Mouse (Mus musculus): ENCODE data around the gene Nat9. TPM values are rescaled to one million over a fixed set of nuclear protein-coding genes. Genes with fewer than 3 reads are reported as not detected.

Nat9 gene
- polyA plus RNA-seq, 1 experiment from 2014 or later, result 21.0 TPM

- Histone ChIP-seq H3K27me3 (ENCODE audit: control insufficient read depth, insufficient read depth, low read length) (no peaks in the 10 kb centered on the region), H3K4me1 (ENCODE audit: control insufficient read depth, insufficient read depth, low read length) (peaks cover 14% of the 10 kb centered on the region), H3K9ac (ENCODE audit: low read length) (no peak overlapping the region), H3K4me3 (ENCODE audit: low read depth, low read length) (no peak overlapping the region), H3K9me3 (ENCODE audit: control insufficient read depth, low read length) (no peaks in the 10 kb centered on the region), H3K4me2 (ENCODE audit: low read depth, severe bottlenecking) (no peak overlapping the region), H3K27ac (replicated peaks; ENCODE audit: low read depth, low read length) (no peak overlapping the region), H3K36me3 (ENCODE audit: control insufficient read depth, insufficient read depth, low read length) (no peaks in the 10 kb centered on the region)
- ATAC-seq (ENCODE audit: insufficient number of reproducible peaks, low FRiP score, low TSS enrichment, low read depth), result no peak
- 81% methylated on average over 6 of the region's 6 CpGs for WGBS
- DNase-seq (ENCODE audit: low spot score), result no peak
Measured at GRCm38 (mm10) chr11:115179191-115179590, 8.5 kb downstream of the Nat9 start.

- Histone ChIP-seq H3K4me2 (ENCODE audit: low read depth, severe bottlenecking) (no peak overlapping the region), H3K27ac (replicated peaks; ENCODE audit: low read depth, low read length) (no peak overlapping the region), H3K4me1 (ENCODE audit: control insufficient read depth, insufficient read depth, low read length) (peaks cover 19% of the 10 kb centered on the region), H3K9me3 (ENCODE audit: control insufficient read depth, low read length) (no peaks in the 10 kb centered on the region), H3K4me3 (ENCODE audit: low read depth, low read length) (no peak overlapping the region), H3K36me3 (ENCODE audit: control insufficient read depth, insufficient read depth, low read length) (no peaks in the 10 kb centered on the region), H3K9ac (ENCODE audit: low read length) (no peak overlapping the region), H3K27me3 (ENCODE audit: control insufficient read depth, insufficient read depth, low read length) (no peaks in the 10 kb centered on the region)
- DNase-seq (ENCODE audit: low spot score) (no peak), ATAC-seq (ENCODE audit: insufficient number of reproducible peaks, low FRiP score, low TSS enrichment, low read depth) (no peak)
- WGBS, result 79% methylated on average over 2 of the region's 2 CpGs
Measured at GRCm38 (mm10) chr11:115178766-115179165, 8.9 kb downstream of the Nat9 start.

GRCm38 (mm10) chr11:115177559-115178195 lies 10.0 kb downstream of the Nat9 start:
- DNase-seq (ENCODE audit: low spot score) (no peak), ATAC-seq (ENCODE audit: insufficient number of reproducible peaks, low FRiP score, low TSS enrichment, low read depth) (no peak)
- Histone ChIP-seq H3K27ac (replicated peaks; ENCODE audit: low read depth, low read length) (no peak overlapping the region; the same call in 1 of the 2 replicates), H3K4me3 (ENCODE audit: low read depth, low read length) (no peak overlapping the region), H3K27me3 (ENCODE audit: control insufficient read depth, insufficient read depth, low read length) (0 out of 2 replicates have a peak, but pooled peaks cover 2% of the 10 kb centered on the region), H3K4me2 (ENCODE audit: low read depth, severe bottlenecking) (0 out of 2 replicates have a peak overlapping the region, but pooled peaks have one; percentile 10), H3K9ac (ENCODE audit: low read length) (no peak overlapping the region), H3K36me3 (ENCODE audit: control insufficient read depth, insufficient read depth, low read length) (no peaks in the 10 kb centered on the region), H3K4me1 (ENCODE audit: control insufficient read depth, insufficient read depth, low read length) (peaks cover 26% of the 10 kb centered on the region), H3K9me3 (ENCODE audit: control insufficient read depth, low read length) (no peaks in the 10 kb centered on the region)
- 38% methylated on average over 10 of the region's 10 CpGs for WGBS

- ATAC-seq (ENCODE audit: insufficient number of reproducible peaks, low FRiP score, low TSS enrichment, low read depth) (no peak), DNase-seq (ENCODE audit: low spot score) (no peak)
- Histone ChIP-seq H3K27ac (replicated peaks; ENCODE audit: low read depth, low read length) (no peak overlapping the region; the same call in 1 of the 2 replicates), H3K36me3 (ENCODE audit: control insufficient read depth, insufficient read depth, low read length) (no peaks in the 10 kb centered on the region), H3K9me3 (ENCODE audit: control insufficient read depth, low read length) (no peaks in the 10 kb centered on the region), H3K27me3 (ENCODE audit: control insufficient read depth, insufficient read depth, low read length) (0 out of 2 replicates have a peak, but pooled peaks cover 2% of the 10 kb centered on the region), H3K4me2 (ENCODE audit: low read depth, severe bottlenecking) (no peak overlapping the region), H3K4me3 (ENCODE audit: low read depth, low read length) (no peak overlapping the region), H3K9ac (ENCODE audit: low read length) (no peak overlapping the region), H3K4me1 (ENCODE audit: control insufficient read depth, insufficient read depth, low read length) (peaks cover 37% of the 10 kb centered on the region)
- WGBS, result 70% methylated on average over 24 of the region's 24 CpGs
Measured at GRCm38 (mm10) chr11:115176399-115177190, 11.1 kb downstream of the Nat9 start.

- ATAC-seq (ENCODE audit: insufficient number of reproducible peaks, low FRiP score, low TSS enrichment, low read depth), result no peak
- Histone ChIP-seq H3K4me1 (ENCODE audit: control insufficient read depth, insufficient read depth, low read length) (peaks cover 45% of the 10 kb centered on the region), H3K27ac (replicated peaks; ENCODE audit: low read depth, low read length) (no peak overlapping the region), H3K9me3 (ENCODE audit: control insufficient read depth, low read length) (no peaks in the 10 kb centered on the region), H3K4me3 (ENCODE audit: low read depth, low read length) (no peak overlapping the region), H3K9ac (ENCODE audit: low read length) (no peak overlapping the region), H3K27me3 (ENCODE audit: control insufficient read depth, insufficient read depth, low read length) (0 out of 2 replicates have a peak, but pooled peaks cover 2% of the 10 kb centered on the region), H3K36me3 (ENCODE audit: control insufficient read depth, insufficient read depth, low read length) (no peaks in the 10 kb centered on the region), H3K4me2 (ENCODE audit: low read depth, severe bottlenecking) (no peak overlapping the region)
- WGBS, result 10% methylated on average over 16 of the region's 16 CpGs
- DNase-seq (ENCODE audit: low spot score), result no peak
Measured at GRCm38 (mm10) chr11:115173549-115174339, 13.9 kb downstream of the Nat9 start.

GRCm38 (mm10) chr11:115172825-115173287 lies 14.8 kb downstream of the Nat9 start:
- ATAC-seq (ENCODE audit: insufficient number of reproducible peaks, low FRiP score, low TSS enrichment, low read depth) (0 out of 2 replicates have a peak, but pooled peaks have one; percentile 15), DNase-seq (ENCODE audit: low spot score) (no peak)
- no peak overlapping the region for H3K4me2 ChIP-seq (ENCODE audit: low read depth, severe bottlenecking)
- peaks cover 42% of the 10 kb centered on the region for H3K4me1 ChIP-seq (ENCODE audit: control insufficient read depth, insufficient read depth, low read length)
- H3K9ac ChIP-seq (ENCODE audit: low read length), result no peak overlapping the region
- H3K36me3 ChIP-seq (ENCODE audit: control insufficient read depth, insufficient read depth, low read length), result no peaks in the 10 kb centered on the region
- no peaks in the 10 kb centered on the region for H3K9me3 ChIP-seq (ENCODE audit: control insufficient read depth, low read length)
- no peak overlapping the region for H3K4me3 ChIP-seq (ENCODE audit: low read depth, low read length)
- no peak overlapping the region for H3K27ac ChIP-seq (replicated peaks; ENCODE audit: low read depth, low read length)
- WGBS, result 30% methylated on average over 4 of the region's 4 CpGs
- 0 out of 2 replicates have a peak, but pooled peaks cover 2% of the 10 kb centered on the region for H3K27me3 ChIP-seq (ENCODE audit: control insufficient read depth, insufficient read depth, low read length)

GRCm38 (mm10) chr11:115171125-115171524 lies 16.5 kb downstream of the Nat9 start:
- DNase-seq (ENCODE audit: low spot score) (no peak), ATAC-seq (ENCODE audit: insufficient number of reproducible peaks, low FRiP score, low TSS enrichment, low read depth) (no peak)
- Histone ChIP-seq H3K9me3 (ENCODE audit: control insufficient read depth, low read length) (no peaks in the 10 kb centered on the region), H3K9ac (ENCODE audit: low read length) (no peak overlapping the region), H3K27me3 (ENCODE audit: control insufficient read depth, insufficient read depth, low read length) (0 out of 2 replicates have a peak, but pooled peaks cover 2% of the 10 kb centered on the region), H3K27ac (replicated peaks; ENCODE audit: low read depth, low read length) (no peak overlapping the region), H3K4me3 (ENCODE audit: low read depth, low read length) (no peak overlapping the region), H3K36me3 (ENCODE audit: control insufficient read depth, insufficient read depth, low read length) (no peaks in the 10 kb centered on the region), H3K4me1 (ENCODE audit: control insufficient read depth, insufficient read depth, low read length) (peaks cover 34% of the 10 kb centered on the region), H3K4me2 (ENCODE audit: low read depth, severe bottlenecking) (no peak overlapping the region)
- 28% methylated on average over 8 of the region's 8 CpGs for WGBS

GRCm38 (mm10) chr11:115169430-115169829 lies 18.2 kb downstream of the Nat9 start:
- peaks cover 18% of the 10 kb centered on the region for H3K27me3 ChIP-seq (ENCODE audit: control insufficient read depth, insufficient read depth, low read length)

More at GRCm38 (mm10) chr11:115169430-115169829, 18.2 kb downstream of the Nat9 start:
- Histone ChIP-seq H3K36me3 (ENCODE audit: control insufficient read depth, insufficient read depth, low read length) (no peaks in the 10 kb centered on the region), H3K9me3 (ENCODE audit: control insufficient read depth, low read length) (no peaks in the 10 kb centered on the region), H3K4me3 (ENCODE audit: low read depth, low read length) (no peak overlapping the region), H3K4me2 (ENCODE audit: low read depth, severe bottlenecking) (no peak overlapping the region), H3K27ac (replicated peaks; ENCODE audit: low read depth, low read length) (no peak overlapping the region), H3K9ac (ENCODE audit: low read length) (no peak overlapping the region), H3K4me1 (ENCODE audit: control insufficient read depth, insufficient read depth, low read length) (peaks cover 36% of the 10 kb centered on the region)
- WGBS, result 90% methylated on average over 4 of the region's 4 CpGs
- DNase-seq (ENCODE audit: low spot score) (no peak), ATAC-seq (ENCODE audit: insufficient number of reproducible peaks, low FRiP score, low TSS enrichment, low read depth) (no peak)

All from limb, embryonic 11.5 days (tissue).